Mouse (Mus musculus) hindbrain, postnatal 0 days (tissue): ENCODE measurements at regions not wholly inside any gene's neighbourhood (a gene's known extent, or its start where the extent isn't known, plus 50 kb on each side); places are given as distances from the start of the nearest gene placed in this dataset.

ENCODE experiments used
- ATAC-seq: fragments of 200-750 bp; cut with Nextera tagmentation; 2 replicates; pipeline ENCODE4 v1.8.0; 2017; ENCODE audit warnings: mild to moderate bottlenecking, moderate TSS enrichment, moderate library complexity
- DNase-seq: peaks from one replicate; pipeline ENCODE4 v3.0.0-alpha.2; 2015; ENCODE audit warnings: low spot score
- H3K27ac ChIP-seq: fragments of 300-500 bp; sonication (generic); 2 replicates; pipeline ENCODE4 v1.5.1; 2014; ENCODE audit warnings: mild to moderate bottlenecking
- H3K27me3 ChIP-seq: fragments of 300-500 bp; sonication (generic); 2 replicates; pipeline ENCODE4 v1.6.1; 2014; ENCODE audit warnings: low read length, mixed read lengths; ENCODE audit not compliant: insufficient read depth
- H3K36me3 ChIP-seq: fragments of 300-500 bp; sonication (generic); 2 replicates; pipeline ENCODE4 v1.6.1; 2014; ENCODE audit warnings: low read length, mixed read lengths; ENCODE audit not compliant: insufficient read depth
- H3K4me1 ChIP-seq: fragments of 300-500 bp; sonication (generic); 2 replicates; pipeline ENCODE4 v1.6.1; 2014; ENCODE audit warnings: antibody characterized with exemption, low read length, mixed read lengths; ENCODE audit not compliant: insufficient read depth
- H3K4me2 ChIP-seq: fragments of 300-500 bp; sonication (generic); 2 replicates; pipeline ENCODE4 v1.6.1; 2014; ENCODE audit warnings: low read depth, mild to moderate bottlenecking, low read length, moderate library complexity, mixed read lengths
- H3K4me3 ChIP-seq: fragments of 300-500 bp; sonication (generic); 2 replicates; pipeline ENCODE4 v1.5.1; 2014; ENCODE audit warnings: low read length
- H3K9ac ChIP-seq: fragments of 300-500 bp; sonication (generic); replicated peaks from 2 replicates; pipeline ENCODE4 v1.6.1; 2014; ENCODE audit warnings: mild to moderate bottlenecking, low read length, moderate library complexity, mixed read lengths
- H3K9me3 ChIP-seq: fragments of 300-500 bp; sonication (generic); 2 replicates; pipeline ENCODE4 v1.6.1; 2016; ENCODE audit warnings: low read length, mixed read lengths
- CTCF ChIP-seq: IDR thresholded peaks from 2 replicates; pipeline ENCODE4 v1.5.1; 2016; ENCODE audit warnings: antibody characterized with exemption, control low read depth, low read depth
- WGBS: fragments of 180-500 bp; shearing (Covaris S2); extraction: QIAGEN DNeasy Blood & Tissue Kit; methylation state at CpG from one replicate; pipeline ENCODE4 v1.1.7; 2014; 5-methylcytosine and 5-hydroxymethylcytosine counted together

- Histone ChIP-seq H3K9ac (no peak overlapping the region), H3K27me3 (no peaks in the 10 kb centered on the region), H3K4me3 (no peak overlapping the region), H3K36me3 (no peaks in the 10 kb centered on the region), H3K4me2 (no peak overlapping the region), H3K4me1 (no peaks in the 10 kb centered on the region), H3K9me3 (no peaks in the 10 kb centered on the region), H3K27ac (no peak overlapping the region)
- no peak for TF ChIP-seq CTCF
- WGBS, result 79% methylated on average over 1 of the region's 1 CpGs
- no peak for ATAC-seq
- DNase-seq, result no peak
These were observed 77.4 kb upstream of the Kitl start for GRCm38 (mm10) chr10:99937921-99938618.

GRCm38 (mm10) chr10:99929191-99929590, 86.2 kb upstream of the Kitl start:
- no peak for ATAC-seq
- WGBS, result 89% methylated on average over 6 of the region's 6 CpGs
- no peak for TF ChIP-seq CTCF

GRCm38 (mm10) chr10:99927913-99928312, 87.5 kb upstream of the Kitl start:
- WGBS, result 94% methylated on average over 7 of the region's 7 CpGs
- DNase-seq, result no peak
- Histone ChIP-seq H3K27ac (no peak overlapping the region), H3K4me2 (no peak overlapping the region), H3K9ac (no peak overlapping the region), H3K27me3 (no peaks in the 10 kb centered on the region), H3K36me3 (no peaks in the 10 kb centered on the region), H3K4me1 (no peaks in the 10 kb centered on the region), H3K9me3 (no peaks in the 10 kb centered on the region), H3K4me3 (no peak overlapping the region)
- ATAC-seq, result no peak
- no peak for TF ChIP-seq CTCF

More at GRCm38 (mm10) chr10:99929191-99929590, 86.2 kb upstream of the Kitl start:
- DNase-seq, result no peak
- H3K9ac ChIP-seq, result no peak overlapping the region
- H3K4me1 ChIP-seq, result no peaks in the 10 kb centered on the region
- no peak overlapping the region for H3K4me2 ChIP-seq
- no peaks in the 10 kb centered on the region for H3K27me3 ChIP-seq
- H3K36me3 ChIP-seq, result no peaks in the 10 kb centered on the region
- no peak overlapping the region for H3K4me3 ChIP-seq
- H3K9me3 ChIP-seq, result no peaks in the 10 kb centered on the region
- no peak overlapping the region for H3K27ac ChIP-seq

GRCm38 (mm10) chr10:99926327-99926954, 89.0 kb upstream of the Kitl start:
- H3K4me1 ChIP-seq, result no peaks in the 10 kb centered on the region
- H3K9ac ChIP-seq, result no peak overlapping the region
- no peak overlapping the region for H3K4me3 ChIP-seq
- ATAC-seq (no peak), DNase-seq (no peak)
- no peak overlapping the region for H3K4me2 ChIP-seq
- no peak overlapping the region for H3K27ac ChIP-seq
- WGBS, result 62% methylated on average over 8 of the region's 8 CpGs
- H3K9me3 ChIP-seq, result no peaks in the 10 kb centered on the region
- no peak for TF ChIP-seq CTCF
- no peaks in the 10 kb centered on the region for H3K36me3 ChIP-seq
- H3K27me3 ChIP-seq, result no peaks in the 10 kb centered on the region

GRCm38 (mm10) chr10:99924541-99924940, 90.9 kb upstream of the Kitl start:
- no peak overlapping the region for H3K27ac ChIP-seq
- no peaks in the 10 kb centered on the region for H3K36me3 ChIP-seq
- no peak overlapping the region for H3K9ac ChIP-seq
- ATAC-seq (no peak), DNase-seq (no peak)
- no peak overlapping the region for H3K4me2 ChIP-seq
- no peaks in the 10 kb centered on the region for H3K27me3 ChIP-seq
- H3K9me3 ChIP-seq, result no peaks in the 10 kb centered on the region
- WGBS, result 87% methylated on average over 3 of the region's 3 CpGs
- TF ChIP-seq CTCF, result no peak
- no peaks in the 10 kb centered on the region for H3K4me1 ChIP-seq
- no peak overlapping the region for H3K4me3 ChIP-seq

- 81% methylated on average over 2 of the region's 2 CpGs for WGBS
- DNase-seq, result no peak
- no peak for TF ChIP-seq CTCF
These were observed 95.5 kb upstream of the Kitl start for GRCm38 (mm10) chr10:99919925-99920324.

More at GRCm38 (mm10) chr10:99919925-99920324, 95.5 kb upstream of the Kitl start:
- Histone ChIP-seq H3K4me2 (no peak overlapping the region), H3K27ac (no peak overlapping the region), H3K36me3 (no peaks in the 10 kb centered on the region), H3K27me3 (no peaks in the 10 kb centered on the region), H3K9me3 (no peaks in the 10 kb centered on the region), H3K9ac (no peak overlapping the region), H3K4me1 (no peaks in the 10 kb centered on the region), H3K4me3 (no peak overlapping the region)
- no peak for ATAC-seq
